Mouse (Mus musculus) erythroid progenitor cell, adult 5-6 weeks (primary cell): Measurements from ENCODE around the gene Pcyt2. TPM values are rescaled to one million over a fixed set of nuclear protein-coding genes. Genes with fewer than 3 reads are reported as not detected.
A peak's percentile ranks its signal among the peaks of the same experiment; 100 is the strongest.

Experiments
- ATAC-seq: replicated peaks from 2 replicates; pipeline ENCODE4 v1.8.0; 2016; ENCODE audit warnings: moderate number of reproducible peaks, mild to moderate bottlenecking, moderate TSS enrichment, inconsistent platforms; ENCODE audit not compliant: poor library complexity, low FRiP score, severe bottlenecking
- total RNA-seq, 2 experiments: library from RNA; stranded (forward) in 1 of 2; stranded (reverse) in 1 of 2; fragments of 150-400 nt in 1 of 2; fragments of 186-747, 209-891 nt in 1 of 2; gene quantifications; 2 replicates each; pipeline versions ENCODE4 v1.2.3 to v1.2.4; 2015 to 2017; ENCODE audit warnings: low replicate concordance in 2 of 2

Gene Pcyt2
- total RNA-seq, 2 experiments from 2014 or later: 14.7 to 23.1 TPM

DNA sequence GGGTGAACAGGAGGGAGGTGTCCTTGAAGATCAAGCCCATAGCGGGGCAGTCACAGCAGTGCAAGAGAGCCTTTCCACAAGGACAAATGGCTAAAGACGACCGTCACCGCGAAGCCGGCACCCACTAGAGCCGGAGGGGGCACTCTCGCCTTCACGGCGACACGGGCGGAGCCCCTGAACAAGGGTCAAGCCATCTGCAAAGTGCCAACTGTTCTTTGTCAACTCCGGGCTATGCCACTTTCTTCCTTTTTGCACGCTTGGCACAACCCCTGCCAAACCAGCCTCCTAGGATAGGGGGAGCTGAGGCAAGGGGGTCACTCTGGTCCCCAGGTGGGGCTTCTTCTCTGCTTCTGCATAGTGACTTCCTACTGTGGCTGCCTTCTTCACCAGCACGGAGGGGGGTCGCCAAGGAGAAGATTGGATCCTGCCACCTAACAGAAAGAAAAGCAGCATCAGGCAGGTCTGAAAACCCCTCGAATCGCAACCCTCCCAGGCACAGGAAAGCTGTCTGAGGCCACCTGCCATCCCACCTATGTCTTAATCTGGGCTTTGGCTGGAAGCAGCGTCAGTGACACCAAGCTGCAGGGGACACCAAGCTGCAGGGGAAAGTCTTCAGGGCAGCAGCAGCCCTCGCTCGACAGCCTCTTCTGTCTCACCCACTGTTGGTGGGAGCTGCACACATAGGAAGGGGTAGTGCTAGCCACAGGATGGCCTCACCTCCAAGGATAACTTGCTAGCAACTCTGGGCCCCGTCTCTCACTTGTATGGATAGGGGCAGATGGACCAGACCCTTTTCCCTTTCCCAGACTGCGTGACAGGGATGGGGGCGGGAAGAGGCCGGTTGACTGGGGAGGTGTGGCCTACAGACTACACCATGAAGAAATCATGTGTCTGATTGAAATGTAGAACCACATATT is 1.1 kb upstream of the Pcyt2 start:
- no peak for ATAC-seq

GRCm38 (mm10) chr11:120616617-120617294 is 980 bp downstream of the Pcyt2 start:
- no peak; the same call in 1 of the 2 replicates for ATAC-seq

GRCm38 (mm10) chr11:120615606-120616203 is 2.0 kb downstream of the Pcyt2 start:
- ATAC-seq: no peak

DNA sequence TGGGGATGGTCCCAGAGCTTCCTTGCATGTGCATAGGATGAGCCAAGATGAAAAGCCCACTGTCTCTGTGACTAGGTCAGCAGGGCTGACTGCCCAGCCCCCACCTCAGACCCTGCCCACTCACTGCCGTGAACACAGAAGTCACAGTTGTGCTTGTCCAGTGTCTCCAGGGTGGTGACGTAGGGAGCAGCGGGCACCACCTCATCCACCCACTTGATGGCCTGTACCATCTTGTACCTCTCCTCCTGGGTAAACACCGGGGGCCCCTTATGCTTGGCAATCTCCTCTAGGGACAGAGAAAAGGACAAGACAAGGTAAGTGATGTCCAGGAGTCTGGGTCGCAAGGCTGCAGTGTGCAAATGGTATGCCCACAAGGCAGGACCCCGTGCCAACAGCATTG is 2.6 kb downstream of the Pcyt2 start:
- ATAC-seq: no peak

DNA sequence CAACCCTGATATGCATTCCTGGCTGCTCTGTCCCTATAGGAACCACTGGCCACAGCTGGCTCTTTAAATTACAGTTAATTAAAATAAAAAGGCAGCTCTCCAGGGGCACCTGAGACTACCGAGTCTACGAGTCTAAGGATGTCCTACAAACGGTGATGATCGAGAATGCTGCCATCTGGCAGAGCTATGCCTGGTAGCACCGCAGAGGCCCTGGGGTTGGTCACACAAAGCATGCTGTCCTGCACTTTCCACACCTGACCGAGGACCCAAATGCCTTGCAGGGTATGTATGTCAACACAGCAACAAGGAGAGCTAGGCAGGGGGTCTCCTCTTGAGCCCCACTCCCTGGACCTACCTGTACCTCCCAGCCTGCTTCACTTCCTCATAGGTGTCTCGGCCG is 3.8 kb downstream of the Pcyt2 start:
- no peak for ATAC-seq

- no peak for ATAC-seq
Measured at GRCm38 (mm10) chr11:120613481-120613972, 4.2 kb downstream of the Pcyt2 start.

GRCm38 (mm10) chr11:120612763-120613162 is 5.0 kb downstream of the Pcyt2 start:
- ATAC-seq: peak; percentile 74

GRCm38 (mm10) chr11:120610477-120611046 is 7.2 kb downstream of the Pcyt2 start:
- no peak for ATAC-seq

DNA sequence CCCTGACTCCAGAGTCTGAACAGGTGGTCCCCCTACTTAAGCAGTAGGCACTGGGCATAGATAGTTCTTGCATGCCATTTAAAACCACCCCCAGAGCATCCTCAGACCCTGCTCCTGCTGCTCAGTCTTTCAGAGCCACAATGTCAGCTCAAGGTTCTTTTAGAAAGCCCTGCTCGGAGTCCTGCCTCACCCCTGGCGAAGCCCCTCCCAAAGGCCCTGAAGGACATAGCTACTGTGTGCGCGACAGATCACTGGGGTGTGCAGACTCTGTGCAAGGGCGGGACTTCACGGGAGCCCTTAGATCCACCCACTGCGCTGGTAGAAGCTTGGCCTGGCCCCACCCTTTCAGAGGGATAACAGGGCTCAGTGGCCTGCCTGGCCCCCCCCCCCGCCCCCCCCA is 8.5 kb downstream of the Pcyt2 start:
- ATAC-seq: no peak

DNA sequence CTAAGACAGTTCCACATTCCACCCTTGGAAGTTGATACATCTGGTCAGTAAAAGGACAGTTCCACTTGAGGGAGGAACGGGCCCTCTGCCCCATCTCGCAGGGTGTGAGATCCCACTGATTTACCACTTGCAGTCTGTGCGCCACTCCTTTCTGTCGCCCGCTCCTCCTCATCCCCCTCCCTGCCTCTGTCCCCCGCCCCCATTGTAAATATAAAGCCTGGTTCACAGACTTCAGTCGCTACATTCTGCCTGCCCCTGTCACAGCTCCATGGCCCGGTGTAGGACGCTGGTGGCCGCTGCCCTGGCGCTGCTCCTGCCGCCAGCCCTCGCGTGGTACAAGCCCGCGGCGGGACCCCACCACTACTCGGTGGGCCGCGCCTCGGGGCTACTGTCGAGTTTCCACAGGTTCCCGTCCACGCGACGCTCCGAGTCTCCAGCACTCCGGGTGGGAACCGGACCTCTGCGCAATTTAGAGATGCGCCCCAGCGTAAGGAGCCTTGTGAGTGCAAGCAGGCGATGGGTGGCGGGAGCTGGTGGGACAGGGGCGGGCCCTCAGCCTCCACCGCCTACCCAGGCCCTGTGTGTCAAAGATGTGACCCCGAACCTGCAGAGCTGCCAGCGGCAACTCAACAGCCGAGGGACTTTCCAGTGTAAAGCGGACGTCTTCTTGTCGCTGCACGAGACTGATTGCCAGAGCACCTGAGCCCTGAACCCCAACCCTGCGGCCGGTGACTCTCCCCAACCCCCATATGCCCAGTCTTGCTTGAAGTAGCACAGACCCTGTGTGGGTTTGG is 9.3 kb downstream of the Pcyt2 start, which contains the start of gene Npb:
Npb (plus strand) TSS at position 237 of the 794 bp plus-strand sequence.
- ATAC-seq: no peak

DNA sequence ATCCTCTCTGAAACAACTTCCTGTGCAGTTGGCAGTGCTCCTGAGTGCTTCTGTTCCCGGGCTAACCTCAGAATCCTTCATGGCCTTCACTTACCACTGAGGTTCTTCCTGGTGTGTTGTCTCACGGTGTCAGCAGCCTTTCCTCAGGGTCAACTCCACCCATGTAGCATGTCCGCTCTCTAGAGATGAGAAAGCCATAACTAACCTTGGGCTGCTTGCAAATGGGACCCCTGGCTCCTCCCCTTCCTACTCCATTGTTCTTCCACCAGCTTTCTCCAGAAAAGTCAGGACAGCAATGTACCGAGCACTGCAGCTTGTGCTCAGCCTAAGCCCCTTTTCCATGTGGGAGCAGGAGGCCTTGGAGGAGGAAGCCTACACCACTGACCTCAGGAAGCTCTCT is 11.0 kb downstream of the Pcyt2 start:
- no peak for ATAC-seq

DNA sequence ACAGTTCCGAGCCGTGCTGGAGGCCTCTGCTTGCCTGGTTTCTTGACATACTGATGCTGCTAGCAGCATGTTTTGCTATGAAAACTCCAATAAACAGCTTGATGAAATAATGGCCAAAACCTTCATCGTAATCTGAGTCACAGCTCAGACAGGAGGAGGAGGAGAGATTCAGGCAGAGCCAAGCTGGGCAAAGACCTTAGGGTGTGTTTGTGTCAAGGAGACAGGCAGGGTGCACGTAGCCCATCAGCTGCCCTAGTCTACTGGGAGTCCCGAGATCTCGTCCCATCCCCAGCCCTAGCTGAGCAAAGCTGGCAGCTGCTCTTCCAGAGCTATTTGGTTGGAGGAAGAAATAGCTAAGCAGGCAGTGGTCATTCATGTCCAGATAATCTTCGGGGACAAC is 12.1 kb downstream of the Pcyt2 start:
- no peak for ATAC-seq

DNA sequence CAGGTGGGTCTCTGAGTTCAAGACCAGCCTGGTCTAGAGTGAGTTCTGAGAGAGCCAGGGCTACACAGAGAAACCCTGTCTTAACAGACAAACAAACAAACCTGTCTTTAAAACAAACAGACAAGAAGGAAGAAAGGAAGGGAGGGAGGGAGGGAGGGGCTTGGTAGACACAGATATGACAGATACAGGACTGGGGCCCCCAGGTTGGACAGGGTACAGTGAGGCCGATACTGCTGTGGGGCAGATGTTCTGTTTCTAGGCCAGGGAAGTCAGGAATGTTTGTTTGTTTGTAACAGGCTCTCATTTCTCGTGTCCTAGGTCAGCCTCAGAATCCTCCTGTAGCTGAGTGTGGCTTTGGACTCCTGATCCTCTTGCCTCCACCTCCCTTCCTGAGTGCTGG is 14.2 kb downstream of the Pcyt2 start:
- no peak for ATAC-seq

DNA sequence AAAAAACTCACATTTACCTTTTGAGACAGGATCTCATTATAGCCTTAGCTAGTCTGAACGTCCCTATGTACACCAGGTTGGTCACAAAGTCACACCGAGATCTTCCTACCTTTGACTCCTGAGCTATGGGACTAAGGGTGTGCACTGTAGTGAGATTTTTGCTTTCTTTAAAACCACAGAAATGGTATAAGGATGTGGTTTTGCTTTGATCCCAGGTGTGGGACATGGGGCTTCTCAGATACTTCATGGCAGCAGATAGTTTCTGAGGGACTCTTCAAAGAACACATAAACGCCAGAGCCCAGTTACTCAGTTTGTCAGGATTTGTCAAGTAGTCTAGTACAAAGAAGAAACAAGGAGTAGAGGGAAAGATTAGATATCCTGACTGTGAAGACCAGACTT is 17.0 kb downstream of the Pcyt2 start:
- ATAC-seq: no peak

GRCm38 (mm10) chr11:120598990-120599549 is 18.7 kb downstream of the Pcyt2 start:
- peak; percentile 5; the same call in 1 of the 2 replicates for ATAC-seq

DNA sequence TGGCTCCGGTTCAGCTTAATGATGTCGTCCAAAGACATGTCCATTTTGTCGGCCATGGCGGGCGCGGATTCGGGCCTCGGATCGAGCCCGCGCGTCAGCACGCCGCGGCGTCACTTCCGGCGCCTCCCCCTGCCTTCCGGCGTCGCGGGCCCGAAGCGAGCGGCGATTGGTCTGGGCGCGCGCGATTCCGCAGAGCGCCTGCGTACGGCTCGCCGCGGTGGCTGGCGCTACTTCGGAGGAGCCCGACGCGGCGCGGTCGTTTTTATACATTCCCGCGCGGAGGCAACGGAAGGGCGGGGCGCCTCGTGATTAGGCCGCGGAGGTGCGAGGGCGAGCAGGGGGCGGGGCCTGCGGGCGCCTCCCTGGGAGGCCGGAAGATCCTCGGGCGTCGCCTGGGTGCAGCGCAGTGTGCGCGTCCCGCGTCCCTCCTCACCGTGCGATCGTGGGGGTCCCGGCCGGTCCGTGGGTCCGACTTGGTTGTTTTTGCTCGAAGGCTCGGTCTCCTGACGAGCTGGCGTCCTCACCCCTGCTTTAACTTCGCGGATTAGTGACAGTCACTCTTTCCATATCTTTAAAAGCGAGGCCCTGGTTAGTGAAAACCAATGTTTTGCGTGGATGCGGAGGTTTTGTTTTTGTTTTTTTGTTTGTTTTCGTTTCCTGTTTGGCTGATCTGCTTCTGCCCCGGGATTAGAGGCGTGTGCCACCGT is 19.3 kb downstream of the Pcyt2 start, which contains the start of the genes Alyref and Anapc11:
Alyref (minus strand) TSS at position 83 of the 707 bp plus-strand sequence.
Anapc11 (plus strand) TSS at position 139 of the 707 bp plus-strand sequence.
- peak; percentile 94 for ATAC-seq

DNA sequence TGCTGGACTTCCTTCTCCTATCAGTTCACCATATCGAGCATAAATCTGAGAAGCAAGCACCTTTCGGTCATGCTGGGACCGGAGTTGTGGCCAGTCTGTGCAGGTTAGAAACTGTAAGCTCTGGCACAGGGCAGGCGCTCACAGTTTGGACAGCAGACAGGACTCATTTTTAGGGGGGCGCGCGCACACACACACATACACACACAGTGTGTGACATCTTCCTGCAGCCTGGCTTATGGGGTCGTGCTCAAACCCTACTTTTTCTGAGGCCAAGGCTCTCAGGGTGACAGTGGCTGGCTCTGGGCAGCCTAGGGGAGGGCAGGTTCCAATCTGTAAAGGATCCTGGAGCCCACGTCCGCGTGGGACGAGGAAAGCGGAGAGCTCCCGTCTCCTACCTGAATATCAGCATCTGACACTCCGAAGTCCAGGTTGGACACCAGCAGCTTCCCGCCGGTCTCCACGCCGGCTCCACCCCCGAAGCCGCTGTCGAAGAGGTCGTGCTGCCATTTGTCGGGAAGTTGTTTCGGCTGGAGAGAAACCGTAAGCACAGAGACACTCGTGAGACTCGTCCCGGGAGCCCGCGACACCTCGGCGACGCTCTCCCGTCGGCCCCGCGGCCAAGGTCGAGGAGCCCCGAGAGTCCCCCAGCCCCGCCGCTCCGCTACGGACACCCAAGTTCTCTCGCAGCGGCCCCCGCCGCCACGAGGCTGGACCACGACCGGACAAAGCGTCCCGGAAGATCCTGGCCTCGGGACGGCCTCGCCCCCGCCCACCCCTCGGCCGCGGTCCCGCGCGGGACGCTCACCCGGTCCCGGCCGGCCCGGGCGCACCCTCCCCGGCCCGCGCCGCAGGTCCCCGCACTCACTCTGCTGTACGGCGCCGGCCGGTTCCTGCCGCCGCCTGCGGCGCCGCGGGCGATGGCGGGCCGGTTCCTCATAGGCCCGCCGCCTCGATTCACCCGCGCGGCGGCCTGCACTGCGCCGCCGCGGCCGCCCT is 20.2 kb downstream of the Pcyt2 start:
- 0 out of 2 replicates have a peak, but pooled peaks have one; percentile 12 for ATAC-seq
